Mouse (Mus musculus) limb, embryonic 14.5 days (tissue): Measurements from ENCODE around the gene Ager. TPM values are rescaled to one million over a fixed set of nuclear protein-coding genes. Genes with fewer than 3 reads are reported as not detected.
A peak's percentile ranks its signal among the peaks of the same experiment; 100 is the strongest.

ENCODE experiments used
- ATAC-seq: fragments of 200-750 bp; cut with Nextera tagmentation; 2 replicates; pipeline ENCODE4 v1.8.0; 2017; ENCODE audit warnings: low read depth, moderate number of reproducible peaks, moderate TSS enrichment; ENCODE audit not compliant: low FRiP score
- DNase-seq: peaks from one replicate; pipeline ENCODE4 v3.0.0-alpha.2; 2015; ENCODE audit warnings: low spot score
- H3K27ac ChIP-seq: fragments of 300-500 bp; sonication (generic); replicated peaks from 2 replicates; pipeline ENCODE4 v1.5.1; 2014; ENCODE audit warnings: low read depth, mild to moderate bottlenecking, low read length, moderate library complexity, mixed read lengths
- H3K27me3 ChIP-seq: fragments of 300-500 bp; sonication (generic); 2 replicates; pipeline ENCODE4 v1.6.1; 2014; ENCODE audit warnings: low read length, mixed read lengths; ENCODE audit not compliant: control insufficient read depth, insufficient read depth
- H3K36me3 ChIP-seq: fragments of 300-500 bp; sonication (generic); 2 replicates; pipeline ENCODE4 v1.6.1; 2014; ENCODE audit warnings: mild to moderate bottlenecking, low read length, moderate library complexity, mixed read lengths; ENCODE audit not compliant: control insufficient read depth, insufficient read depth
- H3K4me1 ChIP-seq: fragments of 300-500 bp; sonication (generic); 2 replicates; pipeline ENCODE4 v1.6.1; 2014; ENCODE audit warnings: antibody characterized with exemption, low read length, mixed read lengths; ENCODE audit not compliant: control insufficient read depth, insufficient read depth
- H3K4me2 ChIP-seq: fragments of 300-500 bp; sonication (generic); replicated peaks from 2 replicates; pipeline ENCODE4 v1.6.1; 2014; ENCODE audit warnings: low read depth, mild to moderate bottlenecking, low read length, moderate library complexity; ENCODE audit not compliant: severe bottlenecking
- H3K4me3 ChIP-seq: fragments of 300-500 bp; sonication (generic); replicated peaks from 2 replicates; pipeline ENCODE4 v1.5.1; 2014; ENCODE audit warnings: low read length
- H3K9ac ChIP-seq: fragments of 300-500 bp; sonication (generic); 2 replicates; pipeline ENCODE4 v1.6.1; 2014; ENCODE audit warnings: mild to moderate bottlenecking, low read depth, low read length, moderate library complexity; ENCODE audit not compliant: severe bottlenecking
- H3K9me3 ChIP-seq: fragments of 300-500 bp; sonication (generic); 2 replicates; pipeline ENCODE4 v1.6.1; 2016; ENCODE audit warnings: low read length; ENCODE audit not compliant: control insufficient read depth
- POLR2A ChIP-seq: fragments of 200-500 bp; IDR thresholded peaks from 2 replicates; pipeline ENCODE4 v1.8.0; 2012; ENCODE audit warnings: inconsistent platforms, mild to moderate bottlenecking, moderate library complexity, borderline replicate concordance; ENCODE audit not compliant: insufficient read depth, insufficient read length; ENCODE audit errors: extremely low read depth
- WGBS: fragments of 180-500 bp; shearing (Covaris S2); extraction: QIAGEN DNeasy Blood & Tissue Kit; methylation state at CpG from one replicate; pipeline ENCODE4 v1.1.7; 2014; 5-methylcytosine and 5-hydroxymethylcytosine counted together
- polyA plus RNA-seq, 2 experiments: library from polyadenylated mRNA; depleted of rRNA in 1 of 2; stranded (reverse) in 1 of 2; unstranded in 1 of 2; fragments of >200 nt; fragmentation: Nextera tagmentation in 1 of 2; extraction: Ambion mirVana in 1 of 2; gene quantifications; 2 replicates each; pipeline versions ENCODE4 v1.2.1 to v1.2.3; 2012 to 2014

Gene Ager
- polyA plus RNA-seq, 2 experiments, result 2.1 to 12.2 TPM

DNA sequence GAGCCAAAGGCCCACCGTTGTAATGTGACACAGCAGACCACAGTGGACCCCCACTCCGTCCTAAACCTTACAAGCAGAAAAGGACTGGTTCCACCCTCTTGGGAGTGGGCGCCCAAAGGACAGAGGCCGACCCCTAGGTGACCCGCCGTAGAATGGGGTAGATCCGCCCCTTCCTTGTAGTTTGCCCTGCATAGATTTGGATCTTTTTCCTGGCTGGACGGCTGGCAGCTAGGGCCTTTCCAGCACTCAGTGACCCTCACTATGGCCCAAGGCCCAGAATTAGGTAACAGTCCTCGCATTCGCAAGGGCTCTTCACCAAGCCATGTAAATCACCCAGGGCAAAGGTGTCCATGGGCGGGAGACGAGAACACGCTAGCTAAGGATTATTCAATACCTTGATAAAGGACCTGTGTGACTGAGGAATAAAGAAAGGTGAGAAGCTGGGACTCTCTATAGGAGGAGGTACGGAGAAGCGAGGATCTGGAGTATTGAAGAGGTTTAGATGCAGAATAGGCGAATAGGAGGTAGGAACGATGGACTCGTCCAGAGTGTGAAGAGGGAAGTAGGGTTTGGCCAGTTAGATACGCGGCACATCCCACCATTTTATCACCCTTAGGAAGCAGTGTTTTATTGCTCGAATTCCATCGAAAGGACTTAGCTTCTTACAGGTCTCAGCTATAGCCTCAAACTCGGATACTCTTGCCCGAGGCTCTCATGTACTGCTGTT lies 7.0 kb downstream of the Ager start:
- H3K4me3 ChIP-seq, result peak overlapping the region; percentile 95
- H3K4me1 ChIP-seq, result peaks cover 26% of the 10 kb centered on the region
- DNase-seq, result no peak
- H3K36me3 ChIP-seq, result peaks cover 30% of the 10 kb centered on the region
- no peak for TF ChIP-seq POLR2A
- ATAC-seq, result no peak; the same call in 1 of the 2 replicates
- H3K9ac ChIP-seq, result peak overlapping the region; percentile 88
- peak overlapping the region; percentile 92 for H3K4me2 ChIP-seq
- H3K27me3 ChIP-seq, result no peaks in the 10 kb centered on the region
- WGBS, result 12% methylated on average over 24 of the region's 24 CpGs
- no peaks in the 10 kb centered on the region for H3K9me3 ChIP-seq
- H3K27ac ChIP-seq, result peak overlapping the region; percentile 71

GRCm38 (mm10) chr17:34605609-34606008 lies 7.9 kb downstream of the Ager start:
- Histone ChIP-seq H3K27ac (peak overlapping the region; percentile 44), H3K36me3 (peaks cover 26% of the 10 kb centered on the region), H3K9ac (peak overlapping the region; percentile 88), H3K9me3 (no peaks in the 10 kb centered on the region), H3K27me3 (no peaks in the 10 kb centered on the region), H3K4me3 (peak overlapping the region; percentile 95), H3K4me1 (peaks cover 26% of the 10 kb centered on the region), H3K4me2 (peak overlapping the region; percentile 92)
- TF ChIP-seq POLR2A, result 0 out of 2 replicates have a peak, but pooled peaks have one; percentile 73
- DNase-seq (peak; percentile 96), ATAC-seq (peak; percentile 50)
- 0% methylated on average over 23 of the region's 30 CpGs for WGBS

DNA sequence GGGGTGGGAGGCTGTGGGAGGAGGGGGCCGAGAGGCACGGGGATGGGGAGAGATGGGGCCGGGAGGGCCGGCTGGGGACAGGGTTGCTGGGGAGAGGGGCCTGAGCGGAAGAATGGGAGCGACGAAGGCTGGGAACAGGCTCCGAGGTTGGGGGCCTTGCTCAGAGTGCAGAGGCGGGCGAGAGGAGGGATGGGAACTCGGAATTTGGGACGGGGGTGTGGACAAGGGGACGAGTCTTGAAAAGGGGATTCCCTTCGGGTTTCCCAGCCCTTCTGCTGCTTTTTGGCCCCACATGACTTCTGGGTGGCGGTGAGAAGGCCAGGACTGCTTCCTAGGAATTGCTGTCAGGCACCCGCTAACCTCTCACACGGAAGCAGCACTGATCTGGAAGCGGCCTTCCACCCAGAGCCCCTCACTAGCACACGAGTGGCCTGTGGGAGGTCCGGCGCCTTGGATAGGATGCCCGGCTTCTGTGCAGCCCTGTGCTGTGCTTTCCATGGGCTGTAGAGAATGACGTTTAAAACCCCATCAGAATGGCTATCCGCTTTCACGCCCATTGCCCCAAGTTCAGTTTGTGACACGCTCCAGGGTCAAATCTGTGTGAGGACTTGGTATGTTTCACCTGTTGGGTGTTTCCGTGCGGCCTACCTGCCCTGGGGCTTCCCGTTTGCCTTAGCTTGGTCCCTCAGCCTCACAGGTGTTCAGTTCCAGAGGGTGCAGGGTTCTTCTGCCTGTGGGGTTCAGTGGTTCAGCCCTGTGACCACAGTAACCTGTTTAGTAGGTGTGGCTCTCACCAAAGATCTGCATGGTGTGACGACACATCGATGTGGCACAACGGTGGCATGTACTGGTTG lies 8.8 kb downstream of the Ager start:
- peaks cover 26% of the 10 kb centered on the region for H3K4me1 ChIP-seq
- no peaks in the 10 kb centered on the region for H3K27me3 ChIP-seq
- peak overlapping the region; percentile 88 for H3K9ac ChIP-seq
- ATAC-seq, result no peak
- H3K4me2 ChIP-seq, result peak overlapping the region; percentile 92
- peak overlapping the region; percentile 95 for H3K4me3 ChIP-seq
- peak overlapping the region; percentile 44; the same call in 1 of the 2 replicates for H3K27ac ChIP-seq
- no peaks in the 10 kb centered on the region for H3K9me3 ChIP-seq
- no peak for DNase-seq
- TF ChIP-seq POLR2A, result no peak
- WGBS, result 15% methylated on average over 28 of the region's 32 CpGs
- peaks cover 28% of the 10 kb centered on the region for H3K36me3 ChIP-seq

- no peak for ATAC-seq
- Histone ChIP-seq H3K4me3 (no peak overlapping the region), H3K9me3 (no peaks in the 10 kb centered on the region), H3K9ac (peak overlapping the region; percentile 8; the same call in 1 of the 2 replicates), H3K4me2 (no peak overlapping the region), H3K36me3 (peaks cover 37% of the 10 kb centered on the region), H3K27me3 (no peaks in the 10 kb centered on the region), H3K27ac (no peak overlapping the region), H3K4me1 (peaks cover 19% of the 10 kb centered on the region)
- no peak for DNase-seq
- 73% methylated on average over 7 of the region's 7 CpGs for WGBS
- TF ChIP-seq POLR2A, result no peak
Measured at GRCm38 (mm10) chr17:34607997-34608396, 10.3 kb downstream of the Ager start.

DNA sequence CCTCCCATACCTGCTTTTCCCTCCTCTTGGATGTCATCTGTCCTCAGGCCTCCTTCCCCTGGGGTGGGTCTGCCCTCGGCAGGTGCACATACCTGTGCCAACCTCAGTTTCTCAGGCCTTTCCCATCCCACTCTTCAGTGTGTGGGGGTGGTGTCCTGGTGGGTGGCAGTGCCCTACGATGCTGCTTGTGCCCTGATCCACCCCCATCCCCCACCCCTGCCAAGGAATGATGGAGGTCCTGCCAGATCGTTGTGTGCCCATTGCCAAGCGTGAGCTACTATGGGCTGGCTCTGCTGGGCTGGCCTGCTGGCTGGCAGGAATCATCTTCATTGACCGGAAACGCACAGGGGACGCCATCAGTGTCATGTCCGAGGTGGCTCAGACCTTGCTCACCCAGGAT lies 13.4 kb downstream of the Ager start:
- H3K27ac ChIP-seq, result no peak overlapping the region
- ATAC-seq, result no peak
- H3K4me2 ChIP-seq, result no peak overlapping the region
- H3K36me3 ChIP-seq, result peaks cover 66% of the 10 kb centered on the region
- H3K9ac ChIP-seq, result no peak overlapping the region
- TF ChIP-seq POLR2A, result no peak
- WGBS, result 94% methylated on average over 8 of the region's 8 CpGs
- no peak overlapping the region for H3K4me3 ChIP-seq
- H3K9me3 ChIP-seq, result no peaks in the 10 kb centered on the region
- H3K4me1 ChIP-seq, result peaks cover 11% of the 10 kb centered on the region
- DNase-seq, result no peak
- no peaks in the 10 kb centered on the region for H3K27me3 ChIP-seq
